Mouse (Mus musculus) kidney, adult 8-10 months (tissue): ENCODE measurements around the gene Art5.
"Not testable (repeated sequence)": the region's sequence is repeated elsewhere in the genome, so short reads cannot be mapped to it uniquely, and the experiment has no call there.

ENCODE experiments used
- DNase-seq, 2 experiments: peaks; one replicate each; pipeline ENCODE4 v3.0.0; 2022

The Art5 gene

GRCm38 (mm10) chr7:102080311-102080710, 29.0 kb downstream of the Art5 start:
- peak; percentile 23 to 52 for DNase-seq

- DNase-seq: peak; percentile 34 to 39
These were observed 30.8 kb downstream of the Art5 start for GRCm38 (mm10) chr7:102078517-102078916.

GRCm38 (mm10) chr7:102076714-102077296, 32.5 kb downstream of the Art5 start:
- DNase-seq: no peak

GRCm38 (mm10) chr7:102066363-102066762, 42.9 kb downstream of the Art5 start:
- DNase-seq: no peak

GRCm38 (mm10) chr7:102065046-102065891, 44.0 kb downstream of the Art5 start, which contains the start of the genes Rnf121, Xndc1 and Xntrpc:
Gene Rnf121 (minus strand): TSS chr7:102065469.
Gene Xndc1 (plus strand): TSS chr7:102065511.
Gene Xntrpc (plus strand): TSS chr7:102065713.
- DNase-seq: peak; percentile 90 to 93

GRCm38 (mm10) chr7:102064655-102065045, 44.6 kb downstream of the Art5 start:
- DNase-seq: no peak

- DNase-seq: no peak
These were observed 45.4 kb downstream of the Art5 start for GRCm38 (mm10) chr7:102063891-102064290.

- peak in 1 of 2 experiments; percentile 11 for DNase-seq
These were observed 47.1 kb downstream of the Art5 start for GRCm38 (mm10) chr7:102062203-102062602.

GRCm38 (mm10) chr7:102061353-102061752, 47.9 kb downstream of the Art5 start:
- DNase-seq: no peak

- not testable (repeated sequence) for DNase-seq
These were observed 60.8 kb downstream of the Art5 start for GRCm38 (mm10) chr7:102048524-102048923.
